Mouse (Mus musculus): Measurements from ENCODE around the gene Vmn1r12. TPM values are rescaled to one million over a fixed set of nuclear protein-coding genes. Genes with fewer than 3 reads are reported as not detected.
"Not testable (repeated sequence)": the region's sequence is repeated elsewhere in the genome, so short reads cannot be mapped to it uniquely, and the experiment has no call there.

The Vmn1r12 gene
- not detected in 2 replicates for polyA plus RNA-seq (2014; fragmentation: Nextera tagmentation; extraction: Ambion mirVana)

DNA sequence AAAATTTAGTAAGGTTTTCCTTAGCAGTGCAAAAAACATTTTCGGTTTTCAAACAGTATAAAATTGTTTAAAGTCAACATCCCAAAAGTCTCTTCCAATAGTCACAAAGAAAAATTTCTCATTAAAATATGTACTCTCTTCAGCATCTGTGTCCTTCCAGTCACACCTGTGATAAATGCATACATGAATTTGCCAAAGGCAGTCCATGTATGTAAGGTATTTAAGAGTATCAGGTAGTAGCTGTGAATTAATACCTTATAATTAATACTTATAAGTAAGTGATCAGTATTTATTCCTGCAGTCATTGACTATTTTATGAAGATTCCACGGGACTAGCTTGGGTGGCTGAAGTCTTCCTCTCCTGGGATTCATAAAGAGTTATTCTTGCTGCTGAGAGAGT is at the start of gene Vmn1r12:
TSS of gene Vmn1r12 (plus strand) at position 301 of the 400 bp plus-strand sequence.
- ATAC-seq (ENCODE audit: insufficient read depth, low FRiP score, low TSS enrichment), result no peak

GRCm38 (mm10) chr6:57109154-57109553 is 47.6 kb upstream of the Vmn1r12 start, which contains the start of gene Vmn1r10:
TSS of gene Vmn1r10 (plus strand) at chr6:57109454.
- no peak within 1 kb of the TSS for H3K4me2 ChIP-seq (ENCODE audit: low read depth)
- no peaks in the 10 kb centered on the region for H3K36me3 ChIP-seq (ENCODE audit: control insufficient read depth, insufficient read depth, low read length)
- ATAC-seq (ENCODE audit: insufficient read depth, low FRiP score, low TSS enrichment), result no peak
- no peaks in the 10 kb centered on the region for H3K27me3 ChIP-seq (ENCODE audit: control insufficient read depth, insufficient read depth, low read length)
- H3K9me3 ChIP-seq (ENCODE audit: control insufficient read depth, low read length), result no peaks in the 10 kb centered on the region
- H3K9ac ChIP-seq (ENCODE audit: low read length), result no peak within 1 kb of the TSS
- no peak within 1 kb of the TSS for H3K4me3 ChIP-seq (ENCODE audit: low read depth, low read length)
- 84% methylated on average over 3 of the region's 3 CpGs for WGBS
- no peaks in the 10 kb centered on the region for H3K4me1 ChIP-seq (ENCODE audit: control insufficient read depth, insufficient read depth, low read length)
- no peak within 1 kb of the TSS for H3K27ac ChIP-seq (ENCODE audit: low read depth, low read length)
- DNase-seq (ENCODE audit: low spot score), result no peak

More for the DNA sequence above, at the start of gene Vmn1r12:
- Histone ChIP-seq H3K9ac (ENCODE audit: low read length) (no peak within 1 kb of the TSS), H3K4me2 (ENCODE audit: low read depth) (no peak within 1 kb of the TSS), H3K4me3 (ENCODE audit: low read depth, low read length) (no peak within 1 kb of the TSS), H3K9me3 (ENCODE audit: control insufficient read depth, low read length) (no peaks in the 10 kb centered on the region), H3K36me3 (ENCODE audit: control insufficient read depth, insufficient read depth, low read length) (no peaks in the 10 kb centered on the region), H3K27me3 (ENCODE audit: control insufficient read depth, insufficient read depth, low read length) (no peaks in the 10 kb centered on the region), H3K4me1 (ENCODE audit: control insufficient read depth, insufficient read depth, low read length) (no peaks in the 10 kb centered on the region), H3K27ac (ENCODE audit: low read depth, low read length) (no peak within 1 kb of the TSS)
- WGBS, result 90% methylated on average over 2 of the region's 2 CpGs
- DNase-seq (ENCODE audit: low spot score), result no peak

- Histone ChIP-seq H3K4me3 (ENCODE audit: low read depth, low read length) (no peak within 1 kb of the TSS), H3K4me1 (ENCODE audit: control insufficient read depth, insufficient read depth, low read length) (no peaks in the 10 kb centered on the region), H3K27me3 (ENCODE audit: control insufficient read depth, insufficient read depth, low read length) (no peaks in the 10 kb centered on the region), H3K36me3 (ENCODE audit: control insufficient read depth, insufficient read depth, low read length) (no peaks in the 10 kb centered on the region), H3K4me2 (ENCODE audit: low read depth) (no peak within 1 kb of the TSS), H3K27ac (ENCODE audit: low read depth, low read length) (no peak within 1 kb of the TSS), H3K9me3 (ENCODE audit: control insufficient read depth, low read length) (no peaks in the 10 kb centered on the region), H3K9ac (ENCODE audit: low read length) (no peak within 1 kb of the TSS)
- no peak for ATAC-seq (ENCODE audit: insufficient read depth, low FRiP score, low TSS enrichment)
- no peak for DNase-seq (ENCODE audit: low spot score)
- 83% methylated on average over 1 of the region's 1 CpGs for WGBS
Measured at GRCm38 (mm10) chr6:57133155-57133554, 23.6 kb upstream of the Vmn1r12 start, which contains the start of gene Vmn1r11. TSS of gene Vmn1r11 (plus strand) at chr6:57133455.

DNA sequence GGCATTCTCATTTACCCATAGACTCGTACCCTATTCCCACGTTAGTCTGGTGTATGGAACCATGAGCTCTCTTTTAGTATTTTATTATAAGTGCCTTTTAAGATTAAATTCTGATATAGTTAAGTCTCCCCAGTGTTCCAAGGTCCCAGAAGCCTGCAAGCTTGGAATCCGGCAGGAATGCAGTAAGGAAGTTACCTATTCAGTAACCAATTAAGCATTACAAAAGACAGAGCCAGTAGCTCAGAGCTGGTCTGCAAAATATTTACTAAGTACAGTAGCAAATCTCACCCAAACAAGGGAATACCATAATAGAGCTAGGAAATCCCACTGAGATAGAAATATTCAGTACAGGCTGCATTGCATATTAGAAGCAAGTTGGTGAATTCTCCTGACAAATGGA is 33.3 kb downstream of the Vmn1r12 start:
- not testable (repeated sequence) for H3K4me1 ChIP-seq (ENCODE audit: control insufficient read depth, insufficient read depth, low read length); H3K27ac ChIP-seq (ENCODE audit: low read depth, low read length); H3K9ac ChIP-seq (ENCODE audit: low read length); ATAC-seq (ENCODE audit: insufficient read depth, low FRiP score, low TSS enrichment); H3K4me2 ChIP-seq (ENCODE audit: low read depth); H3K4me3 ChIP-seq (ENCODE audit: low read depth, low read length); DNase-seq (ENCODE audit: low spot score); H3K36me3 ChIP-seq (ENCODE audit: control insufficient read depth, insufficient read depth, low read length); H3K27me3 ChIP-seq (ENCODE audit: control insufficient read depth, insufficient read depth, low read length); H3K9me3 ChIP-seq (ENCODE audit: control insufficient read depth, low read length)
- WGBS, result 69% methylated on average over 3 of the region's 3 CpGs

GRCm38 (mm10) chr6:57202990-57203389 is 46.3 kb downstream of the Vmn1r12 start, which contains the start of gene Vmn1r13:
TSS of gene Vmn1r13 (plus strand) at chr6:57203290.
- not testable (repeated sequence) for ATAC-seq (ENCODE audit: insufficient read depth, low FRiP score, low TSS enrichment); H3K9me3 ChIP-seq (ENCODE audit: control insufficient read depth, low read length); H3K4me3 ChIP-seq (ENCODE audit: low read depth, low read length); H3K4me1 ChIP-seq (ENCODE audit: control insufficient read depth, insufficient read depth, low read length); DNase-seq (ENCODE audit: low spot score); H3K36me3 ChIP-seq (ENCODE audit: control insufficient read depth, insufficient read depth, low read length); H3K27me3 ChIP-seq (ENCODE audit: control insufficient read depth, insufficient read depth, low read length); H3K27ac ChIP-seq (ENCODE audit: low read depth, low read length); H3K4me2 ChIP-seq (ENCODE audit: low read depth); H3K9ac ChIP-seq (ENCODE audit: low read length)
- 87% methylated on average over 1 of the region's 1 CpGs for WGBS

Other genes starting within 250 kb of the Vmn1r12 start
- 89.0 and 90.7 TPM in 2 replicates for gene Nt5c3, start 233.0 kb upstream of the Vmn1r12 start, polyA plus RNA-seq (2014; fragmentation: Nextera tagmentation; extraction: Ambion mirVana)
- gene Vmn1r4, start 232.9 kb upstream of the Vmn1r12 start, polyA plus RNA-seq (2014; fragmentation: Nextera tagmentation; extraction: Ambion mirVana), result 0.21 and 0.28 TPM in 2 replicates
- gene Vmn1r5, start 186.6 kb upstream of the Vmn1r12 start, polyA plus RNA-seq (2014; fragmentation: Nextera tagmentation; extraction: Ambion mirVana), result not detected in 2 replicates
- not detected in 2 replicates for gene Vmn1r6, start 159.7 kb upstream of the Vmn1r12 start, polyA plus RNA-seq (2014; fragmentation: Nextera tagmentation; extraction: Ambion mirVana)
- not detected in 2 replicates for gene Vmn1r7, start 131.6 kb upstream of the Vmn1r12 start, polyA plus RNA-seq (2014; fragmentation: Nextera tagmentation; extraction: Ambion mirVana)
- not detected in 2 replicates for gene Vmn1r8, start 124.6 kb upstream of the Vmn1r12 start, polyA plus RNA-seq (2014; fragmentation: Nextera tagmentation; extraction: Ambion mirVana)
- gene Vmn1r9, start 90.1 kb upstream of the Vmn1r12 start, polyA plus RNA-seq (2014; fragmentation: Nextera tagmentation; extraction: Ambion mirVana), result not detected in 2 replicates
- gene Vmn1r10, start 47.5 kb upstream of the Vmn1r12 start, polyA plus RNA-seq (2014; fragmentation: Nextera tagmentation; extraction: Ambion mirVana), result not detected in 2 replicates
- not detected in 2 replicates for gene Vmn1r11, start 23.5 kb upstream of the Vmn1r12 start, polyA plus RNA-seq (2014; fragmentation: Nextera tagmentation; extraction: Ambion mirVana)
- not detected in 2 replicates for gene Vmn1r13, start 46.4 kb downstream of the Vmn1r12 start, polyA plus RNA-seq (2014; fragmentation: Nextera tagmentation; extraction: Ambion mirVana)
- gene Vmn1r14, start 74.8 kb downstream of the Vmn1r12 start, polyA plus RNA-seq (2014; fragmentation: Nextera tagmentation; extraction: Ambion mirVana), result not detected in 2 replicates
- gene Vmn1r15, start 101.0 kb downstream of the Vmn1r12 start, polyA plus RNA-seq (2014; fragmentation: Nextera tagmentation; extraction: Ambion mirVana), result not detected in 2 replicates
- not detected in 2 replicates for gene Vmn1r16, start 172.6 kb downstream of the Vmn1r12 start, polyA plus RNA-seq (2014; fragmentation: Nextera tagmentation; extraction: Ambion mirVana)
- gene Vmn1r17, start 206.8 kb downstream of the Vmn1r12 start, polyA plus RNA-seq (2014; fragmentation: Nextera tagmentation; extraction: Ambion mirVana), result not detected in 2 replicates
- gene Vmn1r18, start 238.9 kb downstream of the Vmn1r12 start, polyA plus RNA-seq (2014; fragmentation: Nextera tagmentation; extraction: Ambion mirVana), result not detected in 2 replicates
- gene Vmn1r19, start 246.9 kb downstream of the Vmn1r12 start, polyA plus RNA-seq (2014; fragmentation: Nextera tagmentation; extraction: Ambion mirVana), result not detected in 2 replicates

All from neural tube, embryonic 11.5 days (tissue).